Mouse (Mus musculus): ENCODE measurements around the gene Sbds.
A peak's percentile ranks its signal among the peaks of the same experiment; 100 is the strongest.
"Not testable (repeated sequence)": the region's sequence is repeated elsewhere in the genome, so short reads cannot be mapped to it uniquely, and the experiment has no call there.

The Sbds gene

GRCm38 (mm10) chr5:130256678-130257271 is 1.4 kb upstream of the Sbds start:
- peak; percentile 83 for DNase-seq (ENCODE audit: low spot score)

- DNase-seq (ENCODE audit: low spot score), result not testable (repeated sequence)
These were observed 632 bp upstream of the Sbds start for GRCm38 (mm10) chr5:130255799-130256525.

- DNase-seq (ENCODE audit: low spot score), result peak; percentile 20
These were observed 940 bp downstream of the Sbds start for GRCm38 (mm10) chr5:130254164-130255016.

- no peak for DNase-seq (ENCODE audit: low spot score)
These were observed 7.5 kb downstream of the Sbds start for GRCm38 (mm10) chr5:130247823-130248222.

- no peak for DNase-seq (ENCODE audit: low spot score)
These were observed 13.9 kb downstream of the Sbds start for GRCm38 (mm10) chr5:130241426-130241825.

GRCm38 (mm10) chr5:130239856-130240255 is 15.5 kb downstream of the Sbds start:
- DNase-seq (ENCODE audit: low spot score), result no peak

- DNase-seq (ENCODE audit: low spot score), result no peak
These were observed 16.1 kb downstream of the Sbds start for GRCm38 (mm10) chr5:130239236-130239635.

- DNase-seq (ENCODE audit: low spot score), result no peak
These were observed 19.0 kb downstream of the Sbds start for GRCm38 (mm10) chr5:130236302-130236701.

- no peak for DNase-seq (ENCODE audit: low spot score)
These were observed 27.2 kb downstream of the Sbds start for GRCm38 (mm10) chr5:130228120-130228519.

- DNase-seq (ENCODE audit: low spot score), result no peak
These were observed 28.5 kb downstream of the Sbds start for GRCm38 (mm10) chr5:130226790-130227189.

GRCm38 (mm10) chr5:130222146-130223004 is 33.0 kb downstream of the Sbds start:
- DNase-seq (ENCODE audit: low spot score), result peak; percentile 98

GRCm38 (mm10) chr5:130221760-130222145 is 33.6 kb downstream of the Sbds start:
- DNase-seq (ENCODE audit: low spot score), result no peak

- no peak for DNase-seq (ENCODE audit: low spot score)
These were observed 34.0 kb downstream of the Sbds start for GRCm38 (mm10) chr5:130221316-130221715.

GRCm38 (mm10) chr5:130218336-130218735 is 37.0 kb downstream of the Sbds start:
- no peak for DNase-seq (ENCODE audit: low spot score)

- no peak for DNase-seq (ENCODE audit: low spot score)
These were observed 37.9 kb downstream of the Sbds start for GRCm38 (mm10) chr5:130217406-130217805.

GRCm38 (mm10) chr5:130216781-130217180 is 38.5 kb downstream of the Sbds start, which contains the start of gene Tmem248:
Gene Tmem248, plus strand, starts transcription at chr5:130217081.
- DNase-seq (ENCODE audit: low spot score), result no peak

GRCm38 (mm10) chr5:130212956-130213355 is 42.4 kb downstream of the Sbds start:
- no peak for DNase-seq (ENCODE audit: low spot score)

- DNase-seq (ENCODE audit: low spot score), result no peak
These were observed 48.0 kb downstream of the Sbds start for GRCm38 (mm10) chr5:130207299-130207698.

- DNase-seq (ENCODE audit: low spot score), result no peak
These were observed 49.8 kb downstream of the Sbds start for GRCm38 (mm10) chr5:130205441-130206023.

GRCm38 (mm10) chr5:130204560-130204959 is 50.8 kb downstream of the Sbds start:
- no peak for DNase-seq (ENCODE audit: low spot score)

- DNase-seq (ENCODE audit: low spot score), result no peak
These were observed 51.4 kb downstream of the Sbds start for GRCm38 (mm10) chr5:130203948-130204347.

Measured in urinary bladder, postnatal 25 days (tissue).